Mouse (Mus musculus) central nervous system, embryonic 14 days (tissue): ENCODE measurements around the gene Glul. TPM values are rescaled to one million over a fixed set of nuclear protein-coding genes. Genes with fewer than 3 reads are reported as not detected.

Experiments used
- polyA plus RNA-seq: library from polyadenylated mRNA; depleted of rRNA; stranded (reverse); fragments of >200 nt; gene quantifications from 2 replicates; pipeline ENCODE4 v1.2.3, GENCODE M21; 2012; rRNA removed

Glul gene
- polyA plus RNA-seq, result 199 and 211 TPM in 2 replicates

DNA sequence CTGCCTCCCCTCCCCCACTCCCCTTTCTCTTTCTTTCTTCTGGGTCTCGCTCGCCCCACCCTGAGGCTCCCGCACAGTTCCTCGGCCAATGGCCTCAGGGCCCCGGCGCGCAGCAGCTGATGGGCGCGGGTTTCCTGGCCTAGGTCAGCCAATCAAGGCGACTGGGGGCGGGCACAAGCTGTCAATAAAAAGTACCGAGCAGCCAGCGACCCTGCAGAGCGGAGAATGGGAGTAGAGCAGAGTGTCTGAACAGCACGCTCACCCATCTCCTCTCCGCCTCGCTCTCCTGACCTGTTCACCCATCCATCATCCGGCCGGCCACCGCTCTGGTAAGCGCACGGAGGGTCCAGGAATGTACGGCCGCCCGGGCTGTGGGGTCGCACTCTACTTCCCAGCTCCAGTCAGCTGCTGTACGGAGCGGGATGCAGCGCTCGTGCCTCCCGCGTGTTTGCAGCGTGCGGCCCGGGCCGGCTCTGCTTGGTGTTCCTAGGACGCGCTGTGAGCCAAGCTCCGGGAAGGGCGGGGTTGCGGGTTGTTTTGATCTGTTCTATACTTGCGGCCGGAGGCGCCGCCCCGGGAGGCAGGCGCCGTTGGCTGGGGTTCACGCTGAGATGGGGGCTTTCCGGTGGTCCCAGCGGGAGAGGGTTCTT is at the start of gene Glul, which contains the start of gene Teddm2:
Gene Glul, plus strand, starts transcription at position 214 of the 650 bp plus-strand sequence.
Gene Teddm2, minus strand, starts transcription at position 498 of the 650 bp plus-strand sequence.

DNA sequence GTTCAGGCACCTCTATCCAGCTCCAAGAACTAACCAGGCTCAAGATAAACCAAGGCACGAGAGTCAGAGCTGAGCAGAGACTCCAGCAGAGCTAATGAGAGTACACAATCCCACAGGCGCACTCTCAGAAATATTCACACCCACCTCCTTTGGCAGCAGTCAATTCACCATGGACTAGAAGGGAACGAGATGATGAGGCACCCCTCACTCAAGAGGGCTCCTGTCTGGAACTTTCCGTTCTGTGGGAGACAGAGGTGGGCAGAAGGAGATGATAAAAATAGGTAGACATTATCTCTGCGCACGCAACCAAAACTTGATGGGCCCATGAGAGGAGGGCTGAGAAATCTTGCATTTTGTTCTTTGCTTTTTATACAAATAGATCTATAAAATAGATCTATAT is 25.7 kb upstream of the Glul start, which contains the start of gene Teddm1b:
Gene Teddm1b, plus strand, starts transcription at position 301 of the 400 bp plus-strand sequence.

DNA sequence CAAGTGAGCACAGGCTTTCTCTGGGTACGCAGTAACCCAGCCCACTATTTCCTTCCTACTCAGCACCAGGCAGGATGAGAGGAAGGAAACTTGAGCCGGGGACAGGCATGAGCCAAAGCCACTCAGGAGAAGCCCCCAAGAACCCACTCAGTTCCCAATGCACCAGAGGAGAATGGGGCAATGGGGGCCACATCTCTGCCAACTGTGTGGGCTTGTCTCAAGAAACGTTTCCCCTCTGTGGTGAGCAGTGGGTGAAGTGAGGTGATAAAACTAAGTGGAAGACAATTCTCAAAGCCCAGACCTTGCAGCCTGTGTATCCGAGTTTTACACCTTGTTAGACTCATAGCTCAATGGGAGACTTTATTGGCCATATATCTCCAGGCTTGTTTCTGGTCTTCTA is 8.3 kb upstream of the Glul start, which contains the start of gene Teddm1a:
Gene Teddm1a, plus strand, starts transcription at position 301 of the 400 bp plus-strand sequence.

Other genes starting within 250 kb of the Glul start
- gene Rgs8, start 246.9 kb upstream of the Glul start, polyA plus RNA-seq, result 25.2 and 25.9 TPM in 2 replicates
- gene Rgs16, start 159.6 kb upstream of the Glul start, polyA plus RNA-seq, result 24.3 and 34.4 TPM in 2 replicates
- 73.5 and 78.2 TPM in 2 replicates for gene Rnasel, start 150.5 kb upstream of the Glul start, polyA plus RNA-seq
- gene Rgsl1, start 55.8 kb upstream of the Glul start, polyA plus RNA-seq, result 0.24 and 0.44 TPM in 2 replicates
- gene Teddm1b, start 25.6 kb upstream of the Glul start, polyA plus RNA-seq, result not detected in 2 replicates
- not detected in 2 replicates for gene Teddm1a, start 8.2 kb upstream of the Glul start, polyA plus RNA-seq
- 0.98 and 1.0 TPM in 2 replicates for gene Teddm2, start 284 bp downstream of the Glul start, polyA plus RNA-seq